Mouse (Mus musculus): ENCODE measurements around the gene Csnk1g2.

Gene Csnk1g2

DNA sequence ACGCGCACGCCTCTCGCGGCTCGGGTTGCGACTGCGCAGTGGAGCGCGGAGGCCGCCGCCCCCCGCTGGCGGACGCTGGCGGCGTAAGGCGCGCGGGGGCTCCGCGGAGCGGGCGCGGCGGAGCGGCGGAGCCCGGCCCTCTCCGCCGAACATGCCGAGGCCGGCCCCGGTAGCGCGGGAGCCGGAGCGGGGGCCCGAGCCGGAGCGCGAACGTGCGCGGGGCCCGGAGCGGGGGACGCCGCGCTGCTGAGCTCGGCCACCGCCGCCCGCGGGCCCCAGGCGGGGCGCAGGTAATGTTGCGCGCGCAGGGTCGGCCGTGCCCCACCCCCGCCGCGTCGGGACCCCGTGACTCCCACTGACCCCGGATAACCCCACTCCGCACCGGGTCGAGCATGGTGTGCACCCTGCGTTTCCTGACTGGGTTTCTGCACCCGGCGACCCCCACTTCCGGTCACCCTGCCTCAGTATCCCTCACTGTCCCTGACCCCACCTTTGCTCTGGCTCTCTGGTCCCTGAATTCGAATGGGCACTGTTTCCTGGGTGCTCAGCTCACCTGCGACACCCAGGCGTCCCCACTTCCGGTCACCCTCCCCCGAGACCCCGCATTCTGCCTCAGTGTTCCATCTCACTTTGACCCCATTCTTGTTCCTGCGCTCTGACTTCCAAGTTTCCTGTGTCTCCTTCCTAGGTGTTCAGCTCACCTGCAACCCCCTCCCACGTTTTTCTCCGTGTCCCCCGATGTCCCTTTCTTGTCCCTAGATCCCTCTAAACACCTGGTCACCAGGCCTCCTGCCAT is at the start of gene Csnk1g2:
TSS of gene Csnk1g2 (plus strand) at position 178 of the 796 bp plus-strand sequence.
- no peak for DNase-seq (ENCODE audit: inconsistent ontology term)

DNA sequence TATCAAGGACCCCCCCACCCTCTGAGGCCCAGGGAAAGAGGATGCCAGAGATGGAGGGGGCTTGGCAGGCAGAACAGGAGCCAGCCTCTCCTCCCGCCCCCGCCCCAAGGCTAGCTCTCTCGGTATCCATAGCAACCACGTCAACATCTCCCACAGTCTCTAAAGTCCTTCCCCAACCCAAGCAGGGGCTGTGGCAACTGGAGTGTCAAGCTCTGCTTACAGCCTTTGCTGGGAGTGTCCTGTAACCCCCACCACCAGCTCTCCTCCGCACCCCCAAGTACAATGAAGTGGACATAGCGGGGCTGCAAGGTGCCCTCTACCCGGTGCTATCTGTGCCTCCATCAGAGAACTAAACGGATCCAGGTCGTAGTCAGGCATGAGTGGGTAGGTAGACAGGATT is 48.7 kb upstream of the Csnk1g2 start:
- DNase-seq (ENCODE audit: inconsistent ontology term) = no peak

DNA sequence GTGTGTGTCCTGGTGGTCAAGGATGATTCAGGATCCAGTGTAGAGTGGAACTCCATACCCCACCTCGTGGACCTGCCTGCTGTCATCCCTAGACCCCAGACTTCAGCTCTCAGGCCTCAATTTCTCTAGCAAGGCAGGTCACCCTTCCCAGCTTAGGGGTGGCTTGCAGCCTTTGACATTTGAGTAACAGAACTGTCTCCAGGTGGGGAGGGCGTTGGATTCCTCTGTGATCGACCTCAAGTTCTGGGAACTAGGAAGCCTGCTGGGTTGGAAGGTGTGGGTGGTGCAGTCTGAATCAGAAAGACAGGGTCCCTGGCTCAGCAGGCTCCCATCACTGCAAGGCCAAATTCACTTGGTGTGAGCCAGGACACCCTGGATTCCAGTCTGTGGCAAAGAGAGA is 47.7 kb upstream of the Csnk1g2 start:
- DNase-seq (ENCODE audit: inconsistent ontology term) = no peak

DNA sequence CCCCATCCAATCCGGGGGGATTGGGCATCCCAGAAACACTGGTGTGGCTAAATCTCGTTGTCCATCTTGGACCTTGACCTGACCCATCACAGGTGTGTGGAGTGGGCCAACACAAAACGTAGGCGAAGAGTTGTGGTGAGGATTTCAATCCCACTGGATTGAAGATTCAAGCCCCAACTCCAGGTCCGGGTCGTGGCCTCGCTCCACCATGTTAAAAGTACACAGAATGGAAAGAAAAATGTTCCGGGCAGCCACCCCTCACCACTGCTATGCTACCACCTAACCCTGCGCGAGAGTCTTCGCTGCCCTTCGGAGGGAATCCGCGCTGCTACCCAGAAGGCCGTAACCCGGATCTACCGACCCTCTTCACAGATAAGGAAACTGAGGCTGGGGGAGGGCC is 46.7 kb upstream of the Csnk1g2 start:
- no peak for DNase-seq (ENCODE audit: inconsistent ontology term)

DNA sequence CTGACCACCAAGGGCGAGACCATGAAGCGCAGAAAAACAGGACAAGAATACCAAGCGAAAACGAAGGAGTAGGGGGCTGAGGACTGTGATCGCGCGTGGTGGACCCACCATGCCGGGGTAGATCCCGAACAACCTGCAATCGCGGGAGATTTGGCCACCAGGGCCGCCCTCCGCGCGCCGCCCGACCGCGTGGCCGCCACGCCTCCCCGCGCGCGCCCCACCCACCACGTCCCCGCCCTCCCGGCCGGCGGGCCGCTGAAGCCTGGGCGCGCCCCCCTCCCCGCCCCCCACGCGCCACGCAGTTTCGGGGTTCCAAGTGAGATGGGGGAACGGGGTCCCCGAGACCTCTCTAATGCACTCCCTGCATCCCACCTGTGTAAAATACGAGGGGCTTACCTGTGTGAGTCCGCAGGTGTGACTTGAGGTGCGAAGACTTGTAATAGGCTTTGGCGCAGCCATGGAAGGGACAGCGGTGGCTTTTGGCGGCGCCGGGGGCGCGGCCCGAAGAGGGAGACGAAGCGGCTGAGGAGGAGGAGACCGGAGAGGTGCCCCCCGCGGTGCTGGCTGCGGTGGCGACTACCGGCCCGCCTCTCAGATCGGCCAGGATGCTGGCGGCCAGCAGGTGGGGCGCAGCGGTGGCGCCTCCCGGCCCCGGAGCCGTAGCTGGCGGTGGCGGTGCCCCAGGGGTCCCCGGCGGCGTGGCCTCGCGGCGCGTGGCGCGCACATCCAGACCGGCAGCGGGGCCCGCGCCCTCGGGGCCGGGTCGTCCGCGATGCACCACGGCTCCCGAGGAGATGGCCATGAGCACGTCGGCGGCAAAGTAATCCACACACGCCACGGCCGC is 46.1 kb upstream of the Csnk1g2 start:
- peak; percentile 79 for DNase-seq (ENCODE audit: inconsistent ontology term)

GRCm38 (mm10) chr10:80577195-80578130 is 45.2 kb upstream of the Csnk1g2 start, which contains the start of gene Klf16:
TSS of gene Klf16 (minus strand) at chr10:80577321.
- peak; percentile 99 for DNase-seq (ENCODE audit: inconsistent ontology term)

DNA sequence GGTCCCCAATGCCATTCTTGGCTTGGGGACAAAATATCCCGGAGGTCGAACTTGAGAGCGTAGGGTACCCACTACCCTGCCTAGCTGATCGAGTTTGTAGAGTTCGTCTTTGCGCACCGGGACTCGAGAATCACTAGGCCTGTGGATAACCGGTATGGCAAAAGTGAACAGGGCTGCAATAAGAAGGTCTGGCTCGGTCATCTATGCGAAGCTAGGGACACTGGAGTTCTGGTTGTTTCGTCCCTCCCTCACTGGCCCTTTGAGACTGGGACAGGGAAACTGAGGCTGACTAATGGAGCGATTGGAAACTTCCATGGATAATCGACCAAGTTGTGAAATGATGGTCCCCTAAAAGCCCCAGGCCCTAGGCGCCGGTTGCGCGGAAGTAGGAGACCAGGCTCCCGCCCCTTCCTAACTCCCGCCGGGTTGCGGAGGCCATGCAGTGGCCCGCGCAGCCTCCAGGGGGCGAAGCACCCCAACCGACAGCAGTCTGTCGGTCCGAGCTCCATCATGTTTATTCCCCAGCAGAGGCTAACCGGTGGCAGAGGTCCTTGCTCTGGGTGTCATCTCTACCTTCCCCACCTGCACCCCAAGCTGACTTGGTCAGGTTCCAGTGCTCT is 44.4 kb upstream of the Csnk1g2 start:
- DNase-seq (ENCODE audit: inconsistent ontology term) = peak; percentile 89

GRCm38 (mm10) chr10:80578911-80579310 is 43.7 kb upstream of the Csnk1g2 start:
- DNase-seq (ENCODE audit: inconsistent ontology term) = peak; percentile 61

DNA sequence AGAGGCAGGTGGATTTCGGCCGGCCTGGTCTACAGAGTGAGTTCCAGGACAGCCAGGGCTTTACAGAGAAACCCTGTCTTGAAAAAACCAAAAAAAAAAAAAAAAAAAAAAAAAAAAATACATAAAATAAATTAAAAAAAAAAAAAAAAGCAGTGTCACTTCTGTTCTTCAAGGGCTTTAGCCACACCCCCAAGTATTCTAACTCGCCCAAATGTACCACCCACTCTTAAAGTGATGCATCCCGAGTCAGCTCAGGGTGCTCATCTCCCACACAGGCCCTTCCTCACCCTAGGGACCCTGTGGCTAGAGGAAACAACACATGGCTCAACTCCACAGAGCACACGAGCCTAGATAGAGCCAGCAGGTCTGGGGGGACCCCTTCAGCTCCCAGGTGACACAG is 39.6 kb upstream of the Csnk1g2 start:
- no peak for DNase-seq (ENCODE audit: inconsistent ontology term)

- no peak for DNase-seq (ENCODE audit: inconsistent ontology term)
Measured at GRCm38 (mm10) chr10:80584045-80584488, 38.6 kb upstream of the Csnk1g2 start.

GRCm38 (mm10) chr10:80584642-80585552 is 37.7 kb upstream of the Csnk1g2 start:
- no peak for DNase-seq (ENCODE audit: inconsistent ontology term)

GRCm38 (mm10) chr10:80585581-80585980 is 37.1 kb upstream of the Csnk1g2 start:
- no peak for DNase-seq (ENCODE audit: inconsistent ontology term)

GRCm38 (mm10) chr10:80586407-80587304 is 36.0 kb upstream of the Csnk1g2 start:
- no peak for DNase-seq (ENCODE audit: inconsistent ontology term)

GRCm38 (mm10) chr10:80587305-80587657 is 35.4 kb upstream of the Csnk1g2 start:
- DNase-seq (ENCODE audit: inconsistent ontology term) = no peak

GRCm38 (mm10) chr10:80589127-80589878 is 33.3 kb upstream of the Csnk1g2 start:
- DNase-seq (ENCODE audit: inconsistent ontology term) = peak; percentile 59

DNA sequence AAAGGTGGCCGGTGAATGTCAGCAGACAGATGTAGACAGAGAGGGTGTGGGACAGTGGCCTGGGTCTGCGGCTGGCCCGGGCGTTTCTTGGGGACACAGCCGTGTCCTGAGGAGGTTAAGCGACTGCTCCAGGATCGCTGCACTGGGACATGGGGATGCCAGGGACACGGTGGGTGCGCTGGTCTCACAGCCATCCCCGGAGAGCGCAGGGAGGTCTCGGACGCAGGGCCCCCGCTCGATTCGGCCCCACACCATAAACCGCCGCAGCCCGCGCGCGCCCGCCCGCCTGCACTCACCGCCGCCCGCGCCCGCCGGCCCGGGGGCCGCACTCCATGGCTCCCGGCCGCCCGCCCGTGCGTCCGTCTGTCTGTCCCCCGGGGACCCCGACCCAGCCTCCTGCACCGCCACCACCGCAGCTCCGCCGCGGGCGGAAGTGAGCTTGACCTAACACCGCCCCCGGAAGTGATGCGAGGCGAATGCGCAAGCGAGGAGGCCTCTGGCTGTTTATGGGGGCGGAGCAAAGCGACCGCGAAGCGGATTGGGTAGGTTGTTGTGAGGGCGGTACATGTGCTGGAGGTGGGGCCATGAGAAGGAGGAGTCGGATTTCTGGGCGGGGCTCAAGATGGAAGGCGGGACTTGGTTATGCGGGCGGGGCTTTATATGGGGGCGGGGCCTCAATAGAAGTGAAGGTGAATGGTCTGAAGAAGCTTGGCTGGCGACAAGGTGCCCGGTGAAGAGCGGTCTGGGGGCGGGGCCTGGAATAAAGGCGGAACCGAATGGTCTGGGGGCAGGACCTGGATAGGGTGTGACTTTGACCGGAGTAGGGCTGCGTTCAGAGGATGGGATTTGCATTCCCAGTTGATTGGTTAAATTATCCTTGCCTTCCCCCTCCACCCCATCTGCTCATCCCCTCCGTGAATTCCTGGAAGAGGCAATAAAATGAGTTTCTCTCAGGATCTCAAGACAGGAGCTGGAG is 32.5 kb upstream of the Csnk1g2 start, which contains the start of gene Abhd17a:
TSS of gene Abhd17a (minus strand) at position 463 of the 976 bp plus-strand sequence.
- DNase-seq (ENCODE audit: inconsistent ontology term) = peak; percentile 97

- DNase-seq (ENCODE audit: inconsistent ontology term) = peak; percentile 50
Measured at GRCm38 (mm10) chr10:80596318-80596717, 26.3 kb upstream of the Csnk1g2 start.
